Mouse (Mus musculus): ENCODE measurements at regions not wholly inside any gene's neighbourhood (a gene's known extent, or its start where the extent isn't known, plus 50 kb on each side); places are given as distances from the start of the nearest gene placed in this dataset.

DNA sequence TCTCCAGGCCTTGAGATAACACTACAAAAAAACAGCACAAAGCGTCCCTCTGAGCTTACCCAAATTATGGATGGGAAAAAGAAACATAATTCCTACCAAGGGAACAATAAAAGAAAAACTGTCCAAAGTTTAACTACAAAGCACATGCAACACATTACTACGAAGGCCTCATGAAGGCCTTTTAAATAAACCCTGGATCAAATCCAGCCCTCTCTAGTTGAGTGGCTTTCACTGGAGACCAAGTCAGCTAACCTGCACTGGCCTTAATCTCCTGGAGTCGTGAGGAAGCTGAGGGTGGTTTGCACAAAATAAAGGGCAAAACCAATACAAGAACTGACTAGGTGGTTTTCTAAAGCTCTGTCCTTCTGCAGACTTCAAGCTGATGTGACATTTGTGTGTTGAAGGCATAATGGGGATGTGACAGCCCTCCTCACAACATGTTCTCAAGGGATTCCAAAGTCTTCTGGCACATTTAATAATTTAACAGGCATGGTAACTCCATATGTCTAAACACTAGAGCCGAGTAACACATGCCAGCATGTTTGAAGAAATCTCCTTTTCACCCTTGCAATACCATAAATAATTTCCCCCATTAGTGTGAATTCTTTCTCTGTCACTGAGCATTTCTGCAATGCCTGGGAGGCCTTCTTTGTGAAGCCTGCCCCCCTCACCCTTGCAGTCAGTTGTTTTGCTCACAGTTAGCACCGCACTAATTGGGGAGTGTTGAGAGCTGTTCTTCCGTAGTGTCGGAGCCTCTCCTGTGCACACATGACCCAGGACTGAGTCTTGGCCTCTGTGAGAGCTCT is 50.0 kb upstream of the Cep85l start:
- Histone ChIP-seq H3K36me3 (replicated peaks; ENCODE audit: insufficient read depth, low read length) (no peaks in the 10 kb centered on the region), H3K9ac (replicated peaks) (no peak overlapping the region), H3K27ac (ENCODE audit: low read depth) (no peak overlapping the region), H3K27me3 (ENCODE audit: insufficient read depth, low read length) (no peaks in the 10 kb centered on the region), H3K9me3 (ENCODE audit: low read length) (no peaks in the 10 kb centered on the region), H3K4me3 (ENCODE audit: low read depth, low read length) (no peak overlapping the region), H3K4me1 (ENCODE audit: insufficient read depth) (peaks cover 4% of the 10 kb centered on the region), H3K4me2 (ENCODE audit: low read depth, low read length) (no peak overlapping the region)
- ATAC-seq: no peak
- DNase-seq: no peak
- TF ChIP-seq EP300 (IDR thresholded peaks at IDR 0.05; ENCODE audit: low read depth) (no peak), CTCF (IDR thresholded peaks at IDR 0.05; ENCODE audit: low read depth) (no peak)
- 81% methylated on average over 7 of the region's 7 CpGs for WGBS (ENCODE audit: insufficient replicate concordance)
